Mouse (Mus musculus): ENCODE data around the gene Abraxas1. TPM values are rescaled to one million over a fixed set of nuclear protein-coding genes. Genes with fewer than 3 reads are reported as not detected.

Gene Abraxas1
- polyA plus RNA-seq, 1 experiment, result 0.44 TPM

- no peak for TF ChIP-seq GATA1 (IDR thresholded peaks at IDR 0.05; ENCODE audit: low read length)
- no peak for TF ChIP-seq TAL1 (IDR thresholded peaks at IDR 0.05; ENCODE audit: low read length)
- H3K4me3 ChIP-seq (replicated peaks), result no peak overlapping the region
- H3K9me3 ChIP-seq (ENCODE audit: control insufficient read depth, low read length), result no peaks in the 10 kb centered on the region
- no peaks in the 10 kb centered on the region for H3K27me3 ChIP-seq (ENCODE audit: control insufficient read depth)
- H3K4me1 ChIP-seq (ENCODE audit: control insufficient read depth), result no peaks in the 10 kb centered on the region
- H3K36me3 ChIP-seq (ENCODE audit: control insufficient read depth), result no peaks in the 10 kb centered on the region
These were observed 33.2 kb upstream of the Abraxas1 start for GRCm38 (mm10) chr5:100853963-100854362.

GRCm38 (mm10) chr5:100847143-100847542 lies 26.4 kb upstream of the Abraxas1 start:
- H3K4me3 ChIP-seq (replicated peaks), result no peak overlapping the region
- H3K4me1 ChIP-seq (ENCODE audit: control insufficient read depth), result peaks cover 10% of the 10 kb centered on the region
- peaks cover 56% of the 10 kb centered on the region for H3K27me3 ChIP-seq (ENCODE audit: control insufficient read depth)
- no peaks in the 10 kb centered on the region for H3K36me3 ChIP-seq (ENCODE audit: control insufficient read depth)
- no peaks in the 10 kb centered on the region; the same call in 1 of the 2 replicates for H3K9me3 ChIP-seq (ENCODE audit: control insufficient read depth, low read length)
- no peak for TF ChIP-seq TAL1 (IDR thresholded peaks at IDR 0.05; ENCODE audit: low read length)
- no peak for TF ChIP-seq GATA1 (IDR thresholded peaks at IDR 0.05; ENCODE audit: low read length)

- H3K9me3 ChIP-seq (ENCODE audit: control insufficient read depth, low read length), result peaks cover 3% of the 10 kb centered on the region; the same call in 1 of the 2 replicates
- H3K4me1 ChIP-seq (ENCODE audit: control insufficient read depth), result peaks cover 10% of the 10 kb centered on the region
- H3K36me3 ChIP-seq (ENCODE audit: control insufficient read depth), result no peaks in the 10 kb centered on the region
- peaks cover 56% of the 10 kb centered on the region for H3K27me3 ChIP-seq (ENCODE audit: control insufficient read depth)
- H3K4me3 ChIP-seq (replicated peaks), result peak overlapping the region; percentile 54
- no peak for TF ChIP-seq GATA1 (IDR thresholded peaks at IDR 0.05; ENCODE audit: low read length)
- TF ChIP-seq TAL1 (IDR thresholded peaks at IDR 0.05; ENCODE audit: low read length), result no peak
These were observed 25.8 kb upstream of the Abraxas1 start for GRCm38 (mm10) chr5:100846599-100846920.

GRCm38 (mm10) chr5:100845848-100846598 lies 25.3 kb upstream of the Abraxas1 start:
- peak overlapping the region; percentile 54 for H3K4me3 ChIP-seq (replicated peaks)
- H3K4me1 ChIP-seq (ENCODE audit: control insufficient read depth), result peaks cover 10% of the 10 kb centered on the region
- no peaks in the 10 kb centered on the region for H3K36me3 ChIP-seq (ENCODE audit: control insufficient read depth)
- TF ChIP-seq GATA1 (IDR thresholded peaks at IDR 0.05; ENCODE audit: low read length), result no peak
- TF ChIP-seq TAL1 (IDR thresholded peaks at IDR 0.05; ENCODE audit: low read length), result no peak
- peaks cover 3% of the 10 kb centered on the region; the same call in 1 of the 2 replicates for H3K9me3 ChIP-seq (ENCODE audit: control insufficient read depth, low read length)
- peaks cover 56% of the 10 kb centered on the region for H3K27me3 ChIP-seq (ENCODE audit: control insufficient read depth)

GRCm38 (mm10) chr5:100845485-100845847 lies 24.7 kb upstream of the Abraxas1 start, which contains the start of gene Gpat3:
Gene Gpat3 (plus strand): TSS chr5:100845713.
- Histone ChIP-seq H3K4me1 (ENCODE audit: control insufficient read depth) (peaks cover 10% of the 10 kb centered on the region), H3K9me3 (ENCODE audit: control insufficient read depth, low read length) (peaks cover 3% of the 10 kb centered on the region; the same call in 1 of the 2 replicates), H3K27me3 (ENCODE audit: control insufficient read depth) (peaks cover 56% of the 10 kb centered on the region), H3K4me3 (replicated peaks) (peak within 1 kb of the TSS; percentile 54), H3K36me3 (ENCODE audit: control insufficient read depth) (no peaks in the 10 kb centered on the region)
- no peak for TF ChIP-seq GATA1 (IDR thresholded peaks at IDR 0.05; ENCODE audit: low read length)

GRCm38 (mm10) chr5:100844485-100844884 lies 23.7 kb upstream of the Abraxas1 start:
- Histone ChIP-seq H3K27me3 (ENCODE audit: control insufficient read depth) (peaks cover 56% of the 10 kb centered on the region), H3K9me3 (ENCODE audit: control insufficient read depth, low read length) (peaks cover 3% of the 10 kb centered on the region; the same call in 1 of the 2 replicates), H3K4me3 (replicated peaks) (no peak overlapping the region), H3K4me1 (ENCODE audit: control insufficient read depth) (peaks cover 10% of the 10 kb centered on the region), H3K36me3 (ENCODE audit: control insufficient read depth) (no peaks in the 10 kb centered on the region)
- TF ChIP-seq GATA1 (IDR thresholded peaks at IDR 0.05; ENCODE audit: low read length) (no peak), TAL1 (IDR thresholded peaks at IDR 0.05; ENCODE audit: low read length) (no peak)

- H3K27me3 ChIP-seq (ENCODE audit: control insufficient read depth), result no peaks in the 10 kb centered on the region
- H3K36me3 ChIP-seq (ENCODE audit: control insufficient read depth), result no peaks in the 10 kb centered on the region
- TF ChIP-seq TAL1 (IDR thresholded peaks at IDR 0.05; ENCODE audit: low read length) (no peak), GATA1 (IDR thresholded peaks at IDR 0.05; ENCODE audit: low read length) (no peak)
- H3K4me1 ChIP-seq (ENCODE audit: control insufficient read depth), result no peaks in the 10 kb centered on the region; the same call in 1 of the 2 replicates
- H3K9me3 ChIP-seq (ENCODE audit: control insufficient read depth, low read length), result 0 out of 2 replicates have a peak, but pooled peaks cover 3% of the 10 kb centered on the region
- H3K4me3 ChIP-seq (replicated peaks), result no peak overlapping the region
These were observed 17.1 kb upstream of the Abraxas1 start for GRCm38 (mm10) chr5:100837907-100838306.

- H3K36me3 ChIP-seq (ENCODE audit: control insufficient read depth), result no peaks in the 10 kb centered on the region
- H3K9me3 ChIP-seq (ENCODE audit: control insufficient read depth, low read length), result no peaks in the 10 kb centered on the region
- H3K27me3 ChIP-seq (ENCODE audit: control insufficient read depth), result no peaks in the 10 kb centered on the region
- TF ChIP-seq GATA1 (IDR thresholded peaks at IDR 0.05; ENCODE audit: low read length), result no peak
- no peak for TF ChIP-seq TAL1 (IDR thresholded peaks at IDR 0.05; ENCODE audit: low read length)
- H3K4me1 ChIP-seq (ENCODE audit: control insufficient read depth), result no peaks in the 10 kb centered on the region; the same call in 1 of the 2 replicates
- H3K4me3 ChIP-seq (replicated peaks), result no peak overlapping the region
These were observed 15.2 kb upstream of the Abraxas1 start for GRCm38 (mm10) chr5:100835862-100836538.

GRCm38 (mm10) chr5:100833841-100834240 lies 13.1 kb upstream of the Abraxas1 start:
- H3K4me3 ChIP-seq (replicated peaks), result no peak overlapping the region

More at GRCm38 (mm10) chr5:100833841-100834240, 13.1 kb upstream of the Abraxas1 start:
- Histone ChIP-seq H3K36me3 (ENCODE audit: control insufficient read depth) (no peaks in the 10 kb centered on the region), H3K9me3 (ENCODE audit: control insufficient read depth, low read length) (no peaks in the 10 kb centered on the region), H3K4me1 (ENCODE audit: control insufficient read depth) (no peaks in the 10 kb centered on the region; the same call in 1 of the 2 replicates), H3K27me3 (ENCODE audit: control insufficient read depth) (no peaks in the 10 kb centered on the region)
- TF ChIP-seq TAL1 (IDR thresholded peaks at IDR 0.05; ENCODE audit: low read length) (no peak), GATA1 (IDR thresholded peaks at IDR 0.05; ENCODE audit: low read length) (no peak)
